Mouse (Mus musculus): ENCODE results near the gene Adam17.
"Not testable (repeated sequence)": the region's sequence is repeated elsewhere in the genome, so short reads cannot be mapped to it uniquely, and the experiment has no call there.

Gene Adam17

DNA sequence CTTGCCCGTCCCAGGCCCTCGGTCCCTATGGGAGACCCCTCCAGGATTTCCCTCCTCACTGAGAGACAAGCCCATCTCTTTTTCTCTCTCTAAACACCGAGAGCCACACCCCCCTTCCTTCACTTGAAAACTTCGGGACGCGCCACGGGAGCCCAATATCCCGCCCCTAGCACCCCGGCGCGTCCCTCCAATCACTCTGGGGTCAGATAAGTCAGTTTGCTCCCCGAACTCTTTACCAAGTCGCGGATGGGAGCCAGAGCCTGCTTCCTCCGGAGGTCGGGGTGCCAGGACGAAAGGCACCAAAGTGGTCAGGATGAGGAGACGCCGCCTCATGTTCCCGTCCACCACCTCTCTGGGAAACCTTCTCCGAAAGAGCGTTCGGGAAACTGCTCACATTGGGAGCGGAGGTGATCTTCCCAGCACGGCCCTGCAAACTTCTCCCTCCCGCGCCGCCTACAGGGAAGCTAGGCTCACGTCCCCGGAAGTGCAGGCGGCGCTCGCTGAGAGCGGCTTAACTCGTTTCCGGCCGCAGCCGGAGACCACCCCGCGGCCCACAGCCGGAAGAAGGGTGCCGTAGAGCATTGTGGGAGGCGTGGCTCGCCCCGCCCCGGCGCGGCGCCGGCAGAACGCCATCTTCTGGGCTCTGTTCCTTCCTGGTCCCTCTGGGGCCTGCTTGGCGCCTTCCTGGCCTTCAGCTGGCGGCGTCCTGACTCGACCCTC, at the start of gene Adam17:
Gene Adam17 (minus strand): TSS at position 533 of the 720 bp plus-strand sequence.
- peak; percentile 75 for DNase-seq (ENCODE audit: low spot score)

DNA sequence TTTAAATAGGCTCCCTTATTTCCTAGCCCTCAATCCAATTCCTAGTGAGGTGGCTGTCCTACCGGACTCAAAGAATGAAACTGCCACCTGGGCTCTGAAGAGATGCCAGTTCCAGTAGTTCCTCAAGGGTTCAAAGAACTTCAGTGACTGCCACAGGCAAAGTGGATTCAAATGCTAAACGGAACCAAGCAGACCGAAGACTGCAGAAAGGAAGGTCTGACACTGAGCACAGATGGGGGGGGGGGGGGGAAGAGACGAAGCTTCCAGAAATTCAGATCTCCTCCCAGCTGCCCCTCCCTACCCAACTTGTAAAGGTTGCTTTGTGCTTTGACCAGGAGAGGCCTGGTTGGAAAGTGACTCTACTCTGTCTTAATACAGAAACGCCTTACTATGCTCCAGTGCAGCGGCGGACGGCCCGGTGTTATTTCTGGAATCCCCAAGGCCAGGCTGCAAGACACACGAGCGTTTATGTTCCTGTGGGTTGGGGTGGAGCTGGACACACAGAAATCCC, 45.2 kb upstream of the Adam17 start:
- DNase-seq (ENCODE audit: low spot score) = no peak

DNA sequence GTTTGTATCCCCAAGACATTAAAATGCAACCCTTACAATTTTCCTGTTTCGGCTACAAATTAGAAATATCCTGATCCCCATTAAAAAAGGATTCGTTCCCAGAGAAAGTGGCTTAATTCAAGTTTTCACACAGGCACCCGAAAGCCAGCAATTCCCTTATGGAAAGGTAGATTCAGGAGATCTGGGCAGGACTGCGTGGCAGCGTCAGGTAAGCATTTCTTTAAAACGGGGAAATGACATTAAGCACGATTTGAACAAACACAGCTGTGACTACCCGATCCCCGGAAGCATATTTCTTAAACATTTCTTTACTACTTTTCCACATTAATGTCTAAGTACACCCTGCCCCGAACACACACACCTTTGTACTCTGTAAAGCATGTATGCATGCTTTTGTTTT, 44.7 kb upstream of the Adam17 start:
- no peak for DNase-seq (ENCODE audit: low spot score)

DNA sequence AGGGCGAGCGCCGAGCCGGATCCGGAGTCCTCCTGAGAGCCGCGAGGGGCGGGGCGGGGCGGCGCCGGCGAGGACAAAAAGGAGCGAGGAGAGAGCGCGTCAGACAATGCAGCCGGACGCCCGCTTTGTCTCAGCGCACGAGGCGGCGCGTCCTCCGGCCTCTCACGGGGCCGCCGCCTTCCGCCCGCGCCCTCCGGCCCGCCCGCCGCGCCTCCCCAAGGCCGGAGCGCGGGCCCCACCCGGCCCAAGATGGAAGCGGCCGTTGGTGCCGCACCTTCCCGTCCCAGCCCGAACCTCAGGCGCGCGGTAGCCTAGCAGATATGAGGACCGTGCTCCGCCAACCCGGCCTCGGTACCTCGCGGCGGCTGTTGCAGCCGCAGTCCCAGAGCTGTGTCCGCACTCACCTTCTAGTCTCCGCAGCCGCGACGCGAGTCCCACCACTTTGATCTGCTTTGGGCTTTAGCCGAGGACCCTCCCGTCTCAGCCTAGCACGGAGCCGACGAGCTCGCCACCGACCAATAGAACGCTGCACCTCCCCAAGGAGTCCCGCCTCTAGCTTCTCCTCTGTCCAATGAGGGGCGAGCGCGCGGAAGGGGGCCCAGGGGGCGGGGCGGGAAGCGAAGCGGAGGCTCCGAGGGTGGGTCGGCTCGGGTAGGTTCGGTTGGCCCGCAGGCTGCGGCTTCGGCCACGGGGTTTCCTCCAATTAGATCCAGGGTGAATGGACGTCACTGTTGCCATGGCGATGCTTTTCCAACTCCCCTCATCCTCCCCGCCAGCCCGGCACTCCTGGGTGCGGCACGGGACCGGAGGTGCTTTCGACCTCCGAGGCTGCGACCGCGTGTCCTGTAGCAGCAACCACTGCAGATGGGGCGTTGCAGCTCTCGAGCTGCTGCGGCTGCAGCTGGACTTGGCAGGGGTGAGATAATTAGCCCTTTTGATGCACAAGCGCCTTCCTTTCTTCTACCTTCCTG, 44.0 kb upstream of the Adam17 start, which contains the start of gene Ywhaq:
Gene Ywhaq (minus strand): TSS at position 538 of the 971 bp plus-strand sequence.
- peak; percentile 91 for DNase-seq (ENCODE audit: low spot score)

DNA sequence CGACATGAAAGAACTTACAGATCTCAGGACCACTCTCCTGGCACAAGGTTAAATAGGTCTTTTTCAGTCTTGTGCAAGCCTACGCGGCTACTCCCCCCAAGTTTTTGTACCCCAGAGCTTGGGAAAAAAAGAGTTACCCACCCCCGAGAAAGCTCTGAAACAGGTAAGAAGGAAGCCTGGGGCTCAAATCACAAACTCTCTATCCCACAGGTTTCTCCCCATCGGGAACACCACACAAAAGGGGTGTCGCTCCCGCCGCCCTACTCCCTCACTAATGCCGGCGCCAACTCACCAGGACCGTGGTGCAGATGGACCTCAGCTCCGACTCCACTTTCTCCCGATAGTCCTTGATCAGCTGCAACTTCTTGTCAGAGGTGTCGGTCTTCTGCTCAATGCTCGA, 43.1 kb upstream of the Adam17 start:
- no peak for DNase-seq (ENCODE audit: low spot score)

- no peak for DNase-seq (ENCODE audit: low spot score)
Observed at GRCm38 (mm10) chr12:21410620-21411019, 37.2 kb upstream of the Adam17 start.

DNA sequence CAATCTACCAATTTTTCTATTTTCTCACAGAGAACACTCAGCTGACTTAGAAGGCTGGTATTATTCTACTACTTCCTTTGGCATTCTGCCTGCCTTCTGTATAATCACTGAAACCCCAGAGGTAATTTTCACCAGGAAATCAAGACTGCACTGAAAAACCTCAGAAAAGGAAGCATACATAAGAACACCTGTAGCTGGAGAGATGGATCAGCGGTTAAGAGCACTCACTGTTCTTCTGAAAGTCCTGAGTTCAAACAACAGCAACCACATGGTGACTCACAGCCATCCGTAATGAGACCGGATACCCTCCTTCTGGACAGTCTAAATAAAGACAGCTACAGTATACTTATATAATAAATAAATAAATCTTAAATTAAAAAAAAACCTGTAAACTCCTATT, 36.2 kb upstream of the Adam17 start:
- no peak for DNase-seq (ENCODE audit: low spot score)

DNA sequence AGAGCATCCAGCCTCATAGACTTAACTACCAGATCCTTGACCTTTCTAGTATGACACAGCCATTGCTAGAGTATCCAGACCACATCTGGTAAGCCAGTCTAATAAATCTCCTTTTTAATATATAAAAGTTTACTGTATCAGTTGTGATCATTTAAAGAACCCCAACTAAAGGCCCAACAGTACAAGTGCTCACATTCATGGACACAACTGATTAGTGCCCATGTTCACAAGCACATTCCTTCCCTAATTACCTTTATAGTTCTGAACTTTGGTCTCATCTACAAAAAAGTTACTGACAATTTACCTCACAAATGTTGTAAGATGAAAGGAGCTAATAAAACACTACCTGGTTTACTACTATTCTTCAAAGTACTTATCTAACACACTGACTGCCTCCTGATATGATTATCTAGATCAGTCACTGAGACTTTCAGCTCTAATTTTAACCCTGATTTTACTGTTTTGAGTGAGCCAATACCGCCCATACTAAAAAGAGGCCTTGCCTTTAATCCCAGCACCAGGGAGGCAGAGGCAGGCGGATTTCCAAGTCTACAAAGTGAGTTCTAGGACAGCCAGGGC, 35.4 kb upstream of the Adam17 start:
- DNase-seq (ENCODE audit: low spot score) = no peak

DNA sequence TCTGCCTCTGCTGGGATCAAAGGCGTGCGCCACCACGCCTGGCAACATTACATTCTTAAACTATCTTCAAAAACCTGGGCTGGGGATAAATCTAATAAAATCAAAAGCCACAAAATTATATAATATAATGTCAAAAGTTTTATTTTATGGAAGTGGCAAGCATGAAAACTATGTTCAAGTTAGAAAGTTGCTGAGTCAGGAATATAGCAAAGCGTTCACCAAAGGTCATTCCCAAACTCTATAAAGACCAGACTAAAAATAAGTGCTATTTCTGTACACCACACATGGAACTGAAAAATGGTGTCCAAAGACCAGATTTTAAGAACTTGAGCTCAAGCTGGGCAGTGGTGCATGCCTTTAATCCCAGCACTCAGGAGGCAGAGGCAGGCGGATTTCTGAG, 29.3 kb upstream of the Adam17 start:
- DNase-seq (ENCODE audit: low spot score) = no peak

DNA sequence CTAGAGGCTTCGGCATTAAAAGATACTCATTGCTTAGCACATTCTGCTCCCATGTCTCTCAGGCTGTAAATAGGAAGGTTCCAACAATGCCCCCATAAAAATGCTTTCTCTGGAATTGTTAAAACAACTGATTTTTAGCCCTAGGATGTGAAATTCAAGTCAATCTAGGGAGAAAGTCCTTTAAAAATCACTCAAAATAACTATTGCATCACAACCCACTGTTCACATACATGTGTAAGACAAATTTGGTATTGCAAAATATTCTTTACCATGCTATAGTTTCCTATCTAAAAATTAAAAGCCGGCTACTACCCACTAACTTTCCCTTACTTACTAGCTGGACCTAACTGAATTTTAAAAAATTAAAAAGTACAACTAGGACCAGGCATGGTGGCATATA, 12.8 kb upstream of the Adam17 start:
- no peak for DNase-seq (ENCODE audit: low spot score)

- not testable (repeated sequence) for DNase-seq (ENCODE audit: low spot score)
Observed at GRCm38 (mm10) chr12:21378765-21379346, 5.4 kb upstream of the Adam17 start.

- no peak for DNase-seq (ENCODE audit: low spot score)
Observed at GRCm38 (mm10) chr12:21375376-21376157, 2.1 kb upstream of the Adam17 start.

GRCm38 (mm10) chr12:21373820-21374475, 516 bp upstream of the Adam17 start:
- no peak for DNase-seq (ENCODE audit: low spot score)

DNA sequence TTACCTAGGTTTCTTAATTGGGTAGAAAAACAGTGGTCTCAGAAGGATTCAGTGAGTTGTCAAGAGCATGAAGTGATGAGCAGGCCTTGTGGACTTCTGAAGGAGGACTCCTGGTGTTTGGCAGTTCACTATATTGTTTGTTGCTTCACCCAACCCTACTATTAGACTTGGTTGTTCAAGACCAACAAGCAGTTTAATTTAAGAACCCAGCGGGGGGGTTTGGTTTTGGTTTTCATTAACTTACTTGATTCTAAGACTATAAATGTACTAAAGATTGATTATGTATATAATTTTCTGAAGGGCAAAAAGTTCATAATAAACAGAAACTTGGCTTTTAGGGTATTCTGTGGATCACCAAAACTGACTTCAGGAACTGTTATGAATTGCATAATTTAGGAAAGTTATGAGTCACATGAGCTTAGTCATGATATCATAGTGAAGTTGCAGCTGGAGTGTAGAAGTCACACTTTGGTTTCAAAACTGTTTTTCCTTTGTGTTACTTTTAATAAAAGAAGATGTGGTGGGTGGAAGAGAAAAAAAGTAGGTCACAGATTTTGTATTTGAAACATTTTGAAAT, 3.3 kb downstream of the Adam17 start:
- DNase-seq (ENCODE audit: low spot score) = no peak

DNA sequence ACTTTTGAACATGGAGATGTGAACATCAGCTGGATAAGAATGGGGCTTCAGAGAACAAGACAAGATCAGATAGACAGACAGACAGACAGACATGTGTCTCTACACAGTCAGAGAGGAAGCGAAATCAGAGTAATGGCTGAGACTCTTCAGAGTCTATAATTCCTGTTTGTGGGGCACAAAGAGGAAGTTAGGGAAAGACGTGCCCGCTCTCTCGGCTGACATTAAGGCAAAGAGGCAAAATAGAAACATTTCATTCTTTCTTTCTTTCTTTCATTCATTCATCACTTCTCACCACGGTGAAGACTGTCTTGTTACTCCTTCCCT, 4.4 kb downstream of the Adam17 start:
- no peak for DNase-seq (ENCODE audit: low spot score)

DNA sequence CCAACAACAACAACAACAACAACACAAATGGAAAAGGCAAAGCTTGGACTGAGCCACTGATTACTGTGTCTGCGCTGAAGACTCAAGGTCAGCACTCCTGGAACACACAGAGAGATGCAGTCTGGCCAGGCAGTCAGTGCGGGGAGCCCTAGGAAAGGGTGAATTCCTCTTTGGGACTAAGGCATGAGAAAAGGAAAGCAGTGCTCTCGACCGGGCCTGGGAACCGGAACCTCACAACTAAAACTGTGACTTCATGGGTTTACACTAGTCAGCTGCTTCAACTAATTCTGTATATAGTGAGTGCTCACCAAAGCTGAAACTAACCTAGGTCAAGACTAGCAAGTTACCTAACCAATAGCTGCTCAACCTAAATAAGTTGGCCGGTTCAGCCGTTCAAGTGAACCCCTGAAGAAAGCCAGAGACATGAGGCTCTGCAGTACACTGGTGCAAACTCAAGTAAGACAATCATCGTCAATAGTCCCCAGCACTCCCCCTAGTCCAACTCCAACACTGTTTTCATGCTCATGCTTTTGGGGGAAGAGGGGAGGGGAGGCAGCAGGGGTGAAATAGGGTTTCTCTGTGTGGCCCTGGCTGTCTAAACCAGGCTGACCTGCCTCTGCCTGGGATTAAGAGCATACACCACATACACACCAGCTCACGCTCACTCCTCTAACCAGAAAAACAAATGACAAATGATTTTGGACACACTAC, 4.9 kb downstream of the Adam17 start:
- no peak for DNase-seq (ENCODE audit: low spot score)

- DNase-seq (ENCODE audit: low spot score) = no peak
Observed at GRCm38 (mm10) chr12:21364624-21365435, 8.6 kb downstream of the Adam17 start.

GRCm38 (mm10) chr12:21363195-21363594, 10.2 kb downstream of the Adam17 start:
- no peak for DNase-seq (ENCODE audit: low spot score)

GRCm38 (mm10) chr12:21362686-21363085, 10.7 kb downstream of the Adam17 start:
- no peak for DNase-seq (ENCODE audit: low spot score)

Measured in urinary bladder, postnatal 10 days (tissue).